ENCODE assay signal across 8 mouse cellular contexts in genomic region chr11:3964416-3965172, GRCm38 (mm10). TPM values are rescaled to one million over a fixed set of nuclear protein-coding genes. Genes with fewer than 3 reads are reported as not detected.
DNase-seq lines count a peak whose midpoint lies in the region; ATAC-seq and TF ChIP-seq lines count a peak whose summit lies in the region.

No protein-coding gene starts in this region.

- no peaks in the 10 kb centered on the region for H3K9me3 ChIP-seq in lung, embryonic 14.5 days (ENCODE audit: low read depth, low read length)
- H3K9me3 ChIP-seq in embryonic facial prominence, embryonic 15.5 days (replicated peaks) = no peaks in the 10 kb centered on the region
- H3K9me3 ChIP-seq in limb, embryonic 13.5 days = no peaks in the 10 kb centered on the region

- H3K4me3 ChIP-seq in lung, embryonic 14.5 days (ENCODE audit: low read depth, low read length) = peak overlapping the region; percentile 79
- peak overlapping the region; percentile 88 for H3K4me3 ChIP-seq in embryonic facial prominence, embryonic 15.5 days (replicated peaks)
- H3K4me3 ChIP-seq in limb, embryonic 13.5 days = peak overlapping the region; percentile 88

- H3K27me3 ChIP-seq in lung, embryonic 14.5 days (ENCODE audit: insufficient read depth, low read length) = no peaks in the 10 kb centered on the region
- no peaks in the 10 kb centered on the region for H3K27me3 ChIP-seq in embryonic facial prominence, embryonic 15.5 days
- no peaks in the 10 kb centered on the region for H3K27me3 ChIP-seq in limb, embryonic 13.5 days
- no peaks in the 10 kb centered on the region for H3K27me3 ChIP-seq in splenic B cell, adult 2 months (ENCODE audit: control insufficient read depth, insufficient read depth, low read length, poor library complexity, severe bottlenecking)

- H3K4me1 ChIP-seq in lung, embryonic 14.5 days (ENCODE audit: insufficient read depth) = no peaks in the 10 kb centered on the region
- H3K4me1 ChIP-seq in embryonic facial prominence, embryonic 15.5 days = peaks cover 12% of the 10 kb centered on the region
- H3K4me1 ChIP-seq in limb, embryonic 13.5 days = peaks cover 16% of the 10 kb centered on the region

- DNase-seq in lung, embryonic 14.5 days = no peak
- DNase-seq in lung, postnatal 14 days = no peak
- DNase-seq in splenic B cell, adult 2 months (ENCODE audit: low read depth, low spot score) = peak; percentile 54
- no peak for DNase-seq in adipocyte (ENCODE audit: low spot score)
- no peak for DNase-seq in embryo, embryonic 9.5 days (ENCODE audit: extremely low spot score)
- DNase-seq in right cerebral cortex, adult 18-20 months = no peak

- peak overlapping the region; percentile 70 for H3K4me2 ChIP-seq in lung, embryonic 14.5 days
- H3K4me2 ChIP-seq in embryonic facial prominence, embryonic 15.5 days (replicated peaks) = peak overlapping the region; percentile 69
- peak overlapping the region; percentile 81 for H3K4me2 ChIP-seq in limb, embryonic 13.5 days (replicated peaks)

- peak overlapping the region; percentile 67 for H3K9ac ChIP-seq in lung, embryonic 14.5 days
- H3K9ac ChIP-seq in embryonic facial prominence, embryonic 15.5 days = peak overlapping the region; percentile 81
- H3K9ac ChIP-seq in limb, embryonic 13.5 days = peak overlapping the region; percentile 89

- 13% methylated on average over 11 of the region's 11 CpGs for WGBS in lung, embryonic 14.5 days
- 14% methylated on average over 11 of the region's 11 CpGs for WGBS in embryonic facial prominence, embryonic 15.5 days
- 15% methylated on average over 11 of the region's 11 CpGs for WGBS in limb, embryonic 13.5 days

- peaks cover 16% of the 10 kb centered on the region for H3K36me3 ChIP-seq in lung, embryonic 14.5 days (ENCODE audit: insufficient read depth)
- peaks cover 16% of the 10 kb centered on the region for H3K36me3 ChIP-seq in embryonic facial prominence, embryonic 15.5 days
- peaks cover 23% of the 10 kb centered on the region for H3K36me3 ChIP-seq in limb, embryonic 13.5 days
- peaks cover 4% of the 10 kb centered on the region; the same call in 1 of the 2 replicates for H3K36me3 ChIP-seq in splenic B cell, adult 2 months (ENCODE audit: control insufficient read depth, insufficient read depth, low read length, poor library complexity, severe bottlenecking)

- TF ChIP-seq CTCF in lung, embryonic 14.5 days (IDR thresholded peaks at IDR 0.05; ENCODE audit: low read depth) = no peak

- no peak for ATAC-seq in lung, embryonic 14.5 days (ENCODE audit: insufficient read depth)
- ATAC-seq in embryonic facial prominence, embryonic 15.5 days (ENCODE audit: insufficient number of reproducible peaks, low FRiP score, low TSS enrichment, low read depth) = no peak
- ATAC-seq in limb, embryonic 13.5 days (ENCODE audit: low FRiP score, low read depth) = no peak

- 0 out of 2 replicates have a peak overlapping the region, but pooled peaks have one; percentile 68 for H3K27ac ChIP-seq in lung, embryonic 14.5 days (ENCODE audit: low read depth)
- H3K27ac ChIP-seq in embryonic facial prominence, embryonic 15.5 days (replicated peaks) = peak overlapping the region; percentile 81; the same call in 1 of the 2 replicates
- H3K27ac ChIP-seq in limb, embryonic 13.5 days = no peak overlapping the region

RNA-seq across cellular contexts. Expression of gene Pes1, which starts 0.8 kb away (rescaled TPM):
- polyA plus RNA-seq in lung, embryonic 14.5 days (2014; fragmentation: Nextera tagmentation; extraction: Ambion mirVana) = 77.2 and 82.0 TPM in 2 replicates
- polyA plus RNA-seq in embryonic facial prominence, embryonic 15.5 days (2015; fragmentation: Nextera tagmentation; extraction: Ambion mirVana) = 72.7 and 72.9 TPM in 2 replicates
- polyA plus RNA-seq in limb, embryonic 13.5 days (2015; fragmentation: Nextera tagmentation; extraction: Ambion mirVana) = 81.6 and 84.6 TPM in 2 replicates

RNA-seq across cellular contexts. Expression of gene 4930556J24Rik, which starts 12.0 kb away (rescaled TPM):
- 0.16 TPM in 2 replicates for polyA plus RNA-seq in lung, embryonic 14.5 days (2014; fragmentation: Nextera tagmentation; extraction: Ambion mirVana)
- 0.24 and 0.37 TPM in 2 replicates for polyA plus RNA-seq in embryonic facial prominence, embryonic 15.5 days (2015; fragmentation: Nextera tagmentation; extraction: Ambion mirVana)
- polyA plus RNA-seq in limb, embryonic 13.5 days (2015; fragmentation: Nextera tagmentation; extraction: Ambion mirVana) = 0.32 and 0.37 TPM in 2 replicates

RNA-seq across cellular contexts. Expression of gene Gal3st1, which starts 18.8 kb away (rescaled TPM):
- polyA plus RNA-seq in lung, embryonic 14.5 days (2014; fragmentation: Nextera tagmentation; extraction: Ambion mirVana) = 4.6 and 5.3 TPM in 2 replicates
- 2.4 and 3.7 TPM in 2 replicates for polyA plus RNA-seq in embryonic facial prominence, embryonic 15.5 days (2015; fragmentation: Nextera tagmentation; extraction: Ambion mirVana)
- polyA plus RNA-seq in limb, embryonic 13.5 days (2015; fragmentation: Nextera tagmentation; extraction: Ambion mirVana) = 4.2 and 4.5 TPM in 2 replicates

RNA-seq across cellular contexts. Expression of gene Tcn2, which starts 32.6 kb away (rescaled TPM):
- polyA plus RNA-seq in lung, embryonic 14.5 days (2014; fragmentation: Nextera tagmentation; extraction: Ambion mirVana) = 37.9 and 43.2 TPM in 2 replicates
- 48.5 and 55.9 TPM in 2 replicates for polyA plus RNA-seq in embryonic facial prominence, embryonic 15.5 days (2015; fragmentation: Nextera tagmentation; extraction: Ambion mirVana)
- polyA plus RNA-seq in limb, embryonic 13.5 days (2015; fragmentation: Nextera tagmentation; extraction: Ambion mirVana) = 44.1 and 46.0 TPM in 2 replicates

RNA-seq across cellular contexts. Expression of gene Slc35e4, which starts 50.1 kb away (rescaled TPM):
- polyA plus RNA-seq in lung, embryonic 14.5 days (2014; fragmentation: Nextera tagmentation; extraction: Ambion mirVana) = 1.9 and 2.7 TPM in 2 replicates
- polyA plus RNA-seq in embryonic facial prominence, embryonic 15.5 days (2015; fragmentation: Nextera tagmentation; extraction: Ambion mirVana) = 9.4 and 9.9 TPM in 2 replicates
- 3.5 and 4.1 TPM in 2 replicates for polyA plus RNA-seq in limb, embryonic 13.5 days (2015; fragmentation: Nextera tagmentation; extraction: Ambion mirVana)
